Mouse (Mus musculus): ENCODE data around the gene Fancc.

Gene Fancc

GRCm38 (mm10) chr13:63291016-63291415, 206.1 kb downstream of the Fancc start:
- DNase-seq (ENCODE audit: low spot score) = no peak

GRCm38 (mm10) chr13:63290126-63290525, 207.0 kb downstream of the Fancc start:
- DNase-seq (ENCODE audit: low spot score) = no peak

- DNase-seq (ENCODE audit: low spot score) = no peak
Observed at GRCm38 (mm10) chr13:63289687-63290086, 207.4 kb downstream of the Fancc start.

GRCm38 (mm10) chr13:63289152-63289551, 207.9 kb downstream of the Fancc start:
- DNase-seq (ENCODE audit: low spot score) = no peak

GRCm38 (mm10) chr13:63286483-63287102, 210.5 kb downstream of the Fancc start:
- DNase-seq (ENCODE audit: low spot score) = no peak

- DNase-seq (ENCODE audit: low spot score) = no peak
Observed at GRCm38 (mm10) chr13:63284748-63285147, 212.3 kb downstream of the Fancc start.

- no peak for DNase-seq (ENCODE audit: low spot score)
Observed at GRCm38 (mm10) chr13:63283236-63283635, 213.8 kb downstream of the Fancc start.

GRCm38 (mm10) chr13:63281206-63281605, 215.9 kb downstream of the Fancc start:
- DNase-seq (ENCODE audit: low spot score) = no peak

GRCm38 (mm10) chr13:63280344-63280743, 216.7 kb downstream of the Fancc start:
- no peak for DNase-seq (ENCODE audit: low spot score)

GRCm38 (mm10) chr13:63279807-63280206, 217.3 kb downstream of the Fancc start:
- DNase-seq (ENCODE audit: low spot score) = no peak

GRCm38 (mm10) chr13:63278796-63279475, 218.1 kb downstream of the Fancc start:
- peak; percentile 78 for DNase-seq (ENCODE audit: low spot score)

GRCm38 (mm10) chr13:63278141-63278631, 218.9 kb downstream of the Fancc start:
- no peak for DNase-seq (ENCODE audit: low spot score)

GRCm38 (mm10) chr13:63277316-63277715, 219.8 kb downstream of the Fancc start:
- DNase-seq (ENCODE audit: low spot score) = no peak

GRCm38 (mm10) chr13:63276389-63276788, 220.7 kb downstream of the Fancc start:
- no peak for DNase-seq (ENCODE audit: low spot score)

- no peak for DNase-seq (ENCODE audit: low spot score)
Observed at GRCm38 (mm10) chr13:63274488-63275166, 222.5 kb downstream of the Fancc start.

GRCm38 (mm10) chr13:63273859-63274258, 223.2 kb downstream of the Fancc start:
- no peak for DNase-seq (ENCODE audit: low spot score)

GRCm38 (mm10) chr13:63272602-63273229, 224.4 kb downstream of the Fancc start:
- DNase-seq (ENCODE audit: low spot score) = peak; percentile 80

- no peak for DNase-seq (ENCODE audit: low spot score)
Observed at GRCm38 (mm10) chr13:63272017-63272601, 225.0 kb downstream of the Fancc start.

- no peak for DNase-seq (ENCODE audit: low spot score)
Observed at GRCm38 (mm10) chr13:63270191-63270590, 226.9 kb downstream of the Fancc start.

- DNase-seq (ENCODE audit: low spot score) = no peak
Observed at GRCm38 (mm10) chr13:63268776-63269175, 228.3 kb downstream of the Fancc start.

GRCm38 (mm10) chr13:63268371-63268770, 228.7 kb downstream of the Fancc start:
- no peak for DNase-seq (ENCODE audit: low spot score)

Measured in MN1 (cell line).